Mouse (Mus musculus) liver, embryonic 15.5 days (tissue): ENCODE data around the gene Neurod4. TPM values are rescaled to one million over a fixed set of nuclear protein-coding genes. Genes with fewer than 3 reads are reported as not detected.

Source experiments
- ATAC-seq: fragments of 200-750 bp; cut with Nextera tagmentation; 2 replicates; pipeline ENCODE4 v1.8.0; 2017; ENCODE audit warnings: moderate number of reproducible peaks, mild to moderate bottlenecking, moderate library complexity; ENCODE audit not compliant: insufficient read depth
- H3K27ac ChIP-seq: fragments of 300-500 bp; sonication (generic); replicated peaks from 2 replicates; pipeline ENCODE4 v1.5.1; 2015; ENCODE audit warnings: mild to moderate bottlenecking, inconsistent platforms
- H3K27me3 ChIP-seq: fragments of 300-500 bp; sonication (generic); 2 replicates; pipeline ENCODE4 v1.6.1; 2015; ENCODE audit warnings: mild to moderate bottlenecking, inconsistent platforms
- H3K36me3 ChIP-seq: fragments of 300-500 bp; sonication (generic); replicated peaks from 2 replicates; pipeline ENCODE4 v1.6.1; 2015; ENCODE audit warnings: moderate library complexity, mild to moderate bottlenecking, inconsistent platforms
- H3K4me1 ChIP-seq: fragments of 300-500 bp; sonication (generic); replicated peaks from 2 replicates; pipeline ENCODE4 v1.6.1; 2015; ENCODE audit warnings: inconsistent platforms
- H3K4me2 ChIP-seq: fragments of 300-500 bp; sonication (generic); 2 replicates; pipeline ENCODE4 v1.6.1; 2015; ENCODE audit warnings: moderate library complexity, mild to moderate bottlenecking, inconsistent platforms
- H3K4me3 ChIP-seq: fragments of 300-500 bp; sonication (generic); replicated peaks from 2 replicates; pipeline ENCODE4 v1.5.1; 2015; ENCODE audit warnings: mild to moderate bottlenecking, inconsistent platforms
- H3K9ac ChIP-seq: fragments of 300-500 bp; sonication (generic); 2 replicates; pipeline ENCODE4 v1.6.1; 2015; ENCODE audit warnings: moderate library complexity, mild to moderate bottlenecking, inconsistent platforms
- H3K9me3 ChIP-seq: fragments of 300-500 bp; sonication (generic); replicated peaks from 2 replicates; pipeline ENCODE4 v1.6.1; 2016; ENCODE audit warnings: inconsistent platforms
- WGBS: fragments of 180-500 bp; shearing (Covaris S2); methylation state at CpG from one replicate; pipeline ENCODE4 v1.1.7; 2015; ENCODE audit warnings: mixed read lengths; ENCODE audit not compliant: insufficient replicate concordance; 5-methylcytosine and 5-hydroxymethylcytosine counted together
- polyA plus RNA-seq: library from polyadenylated mRNA; unstranded; fragments of >200 nt; fragmentation: Nextera tagmentation; extraction: Ambion mirVana; gene quantifications from 2 replicates; pipeline ENCODE4 v1.2.1, GENCODE M21; 2015

Neurod4 gene
- polyA plus RNA-seq, 1 experiment from 2014 or later: not detected

DNA sequence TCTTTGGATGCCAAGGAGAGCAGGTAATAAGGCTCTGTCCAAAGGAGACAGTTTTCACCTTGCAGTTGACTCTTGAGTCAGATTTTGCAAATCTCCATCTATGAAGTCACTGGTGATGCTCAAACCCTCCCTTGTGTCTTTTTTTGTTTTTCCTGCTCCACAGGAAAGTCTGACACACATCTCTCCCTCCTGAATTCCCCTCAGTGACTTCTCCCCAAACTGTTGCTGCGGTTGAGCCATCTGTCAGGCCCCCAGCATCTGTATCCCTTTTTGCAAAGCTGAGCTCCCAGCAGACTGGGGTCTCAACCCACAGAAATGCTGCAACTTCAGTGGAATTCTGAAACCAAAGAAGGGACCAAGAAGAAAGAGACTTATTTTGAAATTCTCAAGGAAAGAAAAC, 47.9 kb downstream of the Neurod4 start:
- Histone ChIP-seq H3K27me3 (no peaks in the 10 kb centered on the region), H3K4me3 (no peak overlapping the region), H3K4me1 (no peaks in the 10 kb centered on the region), H3K36me3 (no peaks in the 10 kb centered on the region), H3K4me2 (no peak overlapping the region), H3K9me3 (no peaks in the 10 kb centered on the region), H3K27ac (no peak overlapping the region), H3K9ac (no peak overlapping the region)
- 50% methylated on average over 1 of the region's 1 CpGs for WGBS
- ATAC-seq: no peak

- WGBS: 64% methylated on average over 5 of the region's 5 CpGs
- H3K9me3 ChIP-seq: no peaks in the 10 kb centered on the region
- H3K4me2 ChIP-seq: no peak overlapping the region
These were observed 50.5 kb downstream of the Neurod4 start for GRCm38 (mm10) chr10:130229584-130229983.

DNA sequence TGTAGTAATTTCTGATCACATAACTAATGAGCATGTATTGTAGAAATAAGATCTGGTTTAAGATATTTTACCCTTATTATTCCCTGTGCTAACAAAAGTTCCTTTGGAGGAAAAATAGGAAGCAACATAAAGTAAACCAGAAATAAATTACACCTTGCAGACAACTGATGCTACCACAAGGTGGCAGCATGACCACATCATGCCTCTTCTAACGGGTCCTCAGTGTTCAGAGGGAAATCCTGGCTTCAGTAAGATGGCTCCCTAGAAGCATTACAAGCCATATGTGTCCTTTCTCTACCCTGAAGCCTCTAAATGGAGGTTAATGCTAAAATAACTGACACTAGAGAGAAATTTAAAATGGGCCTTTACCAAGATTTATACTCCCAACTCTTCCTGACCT, 51.8 kb downstream of the Neurod4 start:
- no peaks in the 10 kb centered on the region for H3K4me1 ChIP-seq
- H3K4me3 ChIP-seq: no peak overlapping the region
- no peak for ATAC-seq
- no peaks in the 10 kb centered on the region for H3K36me3 ChIP-seq
- H3K9ac ChIP-seq: no peak overlapping the region
- WGBS: 0% methylated on average over 1 of the region's 1 CpGs
- no peaks in the 10 kb centered on the region for H3K27me3 ChIP-seq
- no peak overlapping the region for H3K4me2 ChIP-seq
- H3K9me3 ChIP-seq: no peaks in the 10 kb centered on the region
- no peak overlapping the region for H3K27ac ChIP-seq

More at GRCm38 (mm10) chr10:130229584-130229983, 50.5 kb downstream of the Neurod4 start:
- H3K4me3 ChIP-seq: no peak overlapping the region
- H3K36me3 ChIP-seq: no peaks in the 10 kb centered on the region
- H3K27ac ChIP-seq: no peak overlapping the region
- no peak overlapping the region for H3K9ac ChIP-seq
- H3K27me3 ChIP-seq: no peaks in the 10 kb centered on the region
- H3K4me1 ChIP-seq: no peaks in the 10 kb centered on the region
- ATAC-seq: no peak

- H3K4me3 ChIP-seq: no peak overlapping the region
- H3K4me2 ChIP-seq: no peak overlapping the region
- no peaks in the 10 kb centered on the region for H3K36me3 ChIP-seq
- no peak for ATAC-seq
- no peak overlapping the region for H3K27ac ChIP-seq
- H3K4me1 ChIP-seq: no peaks in the 10 kb centered on the region
- H3K9me3 ChIP-seq: no peaks in the 10 kb centered on the region
- no peak overlapping the region for H3K9ac ChIP-seq
- 61% methylated on average over 3 of the region's 3 CpGs for WGBS
- no peaks in the 10 kb centered on the region for H3K27me3 ChIP-seq
These were observed 55.0 kb downstream of the Neurod4 start for GRCm38 (mm10) chr10:130225034-130225433.

Other genes starting within 250 kb of the Neurod4 start
- not detected in 2 replicates for gene Olfr821, start 249.9 kb downstream of the Neurod4 start, polyA plus RNA-seq
- not detected in 2 replicates for gene Olfr822, start 209.0 kb downstream of the Neurod4 start, polyA plus RNA-seq
- not detected in 2 replicates for gene Olfr823, start 164.9 kb downstream of the Neurod4 start, polyA plus RNA-seq
- gene Olfr824, start 150.2 kb downstream of the Neurod4 start, polyA plus RNA-seq: not detected in 2 replicates
- gene Olfr825, start 113.5 kb downstream of the Neurod4 start, polyA plus RNA-seq: not detected in 2 replicates
- gene Olfr826, start 96.1 kb downstream of the Neurod4 start, polyA plus RNA-seq: not detected in 2 replicates
- not detected in 2 replicates for gene Olfr827, start 65.8 kb downstream of the Neurod4 start, polyA plus RNA-seq
- gene Tespa1, start 42.6 kb upstream of the Neurod4 start, polyA plus RNA-seq: 0.78 and 1.4 TPM in 2 replicates
- gene Vmn2r84, start 114.1 kb upstream of the Neurod4 start, polyA plus RNA-seq: not detected in 2 replicates
- not detected in 2 replicates for gene Vmn2r85, start 149.5 kb upstream of the Neurod4 start, polyA plus RNA-seq
- gene Vmn2r86, start 175.8 kb upstream of the Neurod4 start, polyA plus RNA-seq: not detected in 2 replicates
- not detected in 2 replicates for gene Vmn2r87, start 217.2 kb upstream of the Neurod4 start, polyA plus RNA-seq